Mouse (Mus musculus) embryonic facial prominence, embryonic 15.5 days (tissue): Measurements from ENCODE around the gene Mr1. TPM values are rescaled to one million over a fixed set of nuclear protein-coding genes. Genes with fewer than 3 reads are reported as not detected.

Source experiments
- ATAC-seq: fragments of 200-750 bp; cut with Nextera tagmentation; 2 replicates; pipeline ENCODE4 v1.8.0; 2017; ENCODE audit warnings: low read depth, moderate TSS enrichment; ENCODE audit not compliant: insufficient number of reproducible peaks, low FRiP score, low TSS enrichment
- H3K27ac ChIP-seq: fragments of 300-500 bp; sonication (generic); replicated peaks from 2 replicates; pipeline ENCODE4 v1.5.1; 2015; ENCODE audit warnings: mild to moderate bottlenecking, inconsistent platforms
- H3K27me3 ChIP-seq: fragments of 300-500 bp; sonication (generic); 2 replicates; pipeline ENCODE4 v1.6.1; 2015; ENCODE audit warnings: inconsistent platforms
- H3K36me3 ChIP-seq: fragments of 300-500 bp; sonication (generic); 2 replicates; pipeline ENCODE4 v1.6.1; 2015; ENCODE audit warnings: mild to moderate bottlenecking, inconsistent platforms
- H3K4me1 ChIP-seq: fragments of 300-500 bp; sonication (generic); 2 replicates; pipeline ENCODE4 v1.6.1; 2015; ENCODE audit warnings: inconsistent platforms
- H3K4me2 ChIP-seq: fragments of 300-500 bp; sonication (generic); replicated peaks from 2 replicates; pipeline ENCODE4 v1.6.1; 2015; ENCODE audit warnings: mild to moderate bottlenecking, inconsistent platforms
- H3K4me3 ChIP-seq: fragments of 300-500 bp; sonication (generic); replicated peaks from 2 replicates; pipeline ENCODE4 v1.5.1; 2015; ENCODE audit warnings: mild to moderate bottlenecking, inconsistent platforms
- H3K9ac ChIP-seq: fragments of 300-500 bp; sonication (generic); 2 replicates; pipeline ENCODE4 v1.6.1; 2015; ENCODE audit warnings: inconsistent platforms
- H3K9me3 ChIP-seq: fragments of 300-500 bp; sonication (generic); replicated peaks from 2 replicates; pipeline ENCODE4 v1.6.1; 2016; ENCODE audit warnings: inconsistent platforms
- WGBS: fragments of 180-500 bp; shearing (Covaris S2); methylation state at CpG from one replicate; pipeline ENCODE4 v1.1.7; 2015; 5-methylcytosine and 5-hydroxymethylcytosine counted together
- polyA plus RNA-seq: library from polyadenylated mRNA; unstranded; fragments of >200 nt; fragmentation: Nextera tagmentation; extraction: Ambion mirVana; gene quantifications from 2 replicates; pipeline ENCODE4 v1.2.1, GENCODE M21; 2015

Mr1 gene
- polyA plus RNA-seq, 1 experiment from 2014 or later = 11.3 TPM

DNA sequence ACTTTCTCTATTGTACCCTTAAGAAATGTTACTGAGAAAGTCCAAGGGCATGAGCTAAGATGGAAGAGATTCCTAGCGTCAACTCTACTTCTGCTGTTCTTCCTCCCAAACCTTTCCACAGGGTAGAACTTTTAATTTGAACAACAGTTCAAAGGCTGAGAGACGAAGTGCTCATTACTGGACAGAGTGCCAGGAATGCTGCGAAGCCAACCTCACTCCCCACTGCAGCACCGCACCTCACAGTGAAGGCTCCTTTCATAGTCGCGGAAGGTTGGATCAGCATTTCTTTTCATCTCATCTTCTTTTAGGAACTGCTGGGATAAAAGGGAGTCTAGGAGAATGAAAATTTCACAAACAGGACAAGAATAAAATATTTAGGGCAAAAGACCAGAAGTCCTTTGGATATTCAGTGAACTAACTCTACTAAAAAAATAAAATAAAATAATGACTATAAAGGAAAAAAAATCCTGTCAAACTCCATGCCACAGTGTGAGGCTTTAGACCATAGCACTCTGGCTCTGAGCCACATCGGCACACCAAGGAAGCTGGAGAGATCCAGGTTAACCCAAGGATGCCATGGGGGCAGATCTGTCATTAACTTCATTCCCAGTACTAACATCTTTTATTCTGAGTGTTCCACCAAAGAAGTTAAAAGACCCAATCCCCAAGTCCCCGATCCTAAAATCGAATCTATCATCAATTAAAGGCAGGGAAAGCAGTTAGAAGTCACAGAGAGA is 52.5 kb downstream of the Mr1 start:
- Histone ChIP-seq H3K4me2 (no peak overlapping the region), H3K4me3 (no peak overlapping the region), H3K27me3 (no peaks in the 10 kb centered on the region), H3K27ac (peak overlapping the region; percentile 86), H3K36me3 (no peaks in the 10 kb centered on the region), H3K9ac (no peak overlapping the region), H3K4me1 (peaks cover 66% of the 10 kb centered on the region), H3K9me3 (no peaks in the 10 kb centered on the region)
- no peak for ATAC-seq
- WGBS = 50% methylated on average over 9 of the region's 9 CpGs

DNA sequence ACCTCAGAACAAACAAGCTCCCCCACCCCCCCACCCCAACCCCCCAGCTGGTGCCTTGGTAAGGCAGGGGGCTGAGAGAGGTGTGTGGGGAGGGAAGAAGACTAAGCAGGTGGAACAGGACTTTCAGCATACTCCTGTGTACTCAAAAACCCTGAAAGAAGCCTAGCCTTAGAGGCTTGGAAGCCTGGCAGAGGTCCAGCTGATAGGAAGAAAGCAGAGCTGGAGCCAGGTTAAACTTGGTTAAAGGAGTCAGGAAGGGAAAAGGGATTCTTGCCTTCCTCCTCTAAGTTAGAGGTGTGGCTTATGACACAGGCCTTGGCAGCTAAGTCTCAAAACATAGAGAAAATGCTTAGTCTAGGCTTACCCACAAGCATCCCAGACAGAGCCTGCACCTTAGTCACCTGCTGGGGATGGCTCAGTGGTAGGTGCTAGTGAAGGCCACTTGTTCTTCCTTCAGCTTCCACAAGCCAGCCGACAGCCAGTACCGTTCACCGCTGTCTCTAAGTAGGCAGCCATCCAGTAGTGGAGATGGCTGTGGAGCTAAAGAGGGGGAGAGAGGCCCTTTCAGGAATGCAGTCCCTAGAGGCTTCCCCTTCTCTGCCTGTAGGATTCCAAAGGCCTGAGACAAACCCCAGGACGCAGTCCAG is 53.3 kb downstream of the Mr1 start:
- ATAC-seq = 0 out of 2 replicates have a peak, but pooled peaks have one; percentile 27
- peak overlapping the region; percentile 86 for H3K27ac ChIP-seq
- H3K4me1 ChIP-seq = peaks cover 71% of the 10 kb centered on the region
- H3K9ac ChIP-seq = no peak overlapping the region
- H3K27me3 ChIP-seq = no peaks in the 10 kb centered on the region
- no peak overlapping the region for H3K4me2 ChIP-seq
- H3K36me3 ChIP-seq = no peaks in the 10 kb centered on the region
- H3K4me3 ChIP-seq = no peak overlapping the region
- 12% methylated on average over 4 of the region's 4 CpGs for WGBS
- H3K9me3 ChIP-seq = no peaks in the 10 kb centered on the region

DNA sequence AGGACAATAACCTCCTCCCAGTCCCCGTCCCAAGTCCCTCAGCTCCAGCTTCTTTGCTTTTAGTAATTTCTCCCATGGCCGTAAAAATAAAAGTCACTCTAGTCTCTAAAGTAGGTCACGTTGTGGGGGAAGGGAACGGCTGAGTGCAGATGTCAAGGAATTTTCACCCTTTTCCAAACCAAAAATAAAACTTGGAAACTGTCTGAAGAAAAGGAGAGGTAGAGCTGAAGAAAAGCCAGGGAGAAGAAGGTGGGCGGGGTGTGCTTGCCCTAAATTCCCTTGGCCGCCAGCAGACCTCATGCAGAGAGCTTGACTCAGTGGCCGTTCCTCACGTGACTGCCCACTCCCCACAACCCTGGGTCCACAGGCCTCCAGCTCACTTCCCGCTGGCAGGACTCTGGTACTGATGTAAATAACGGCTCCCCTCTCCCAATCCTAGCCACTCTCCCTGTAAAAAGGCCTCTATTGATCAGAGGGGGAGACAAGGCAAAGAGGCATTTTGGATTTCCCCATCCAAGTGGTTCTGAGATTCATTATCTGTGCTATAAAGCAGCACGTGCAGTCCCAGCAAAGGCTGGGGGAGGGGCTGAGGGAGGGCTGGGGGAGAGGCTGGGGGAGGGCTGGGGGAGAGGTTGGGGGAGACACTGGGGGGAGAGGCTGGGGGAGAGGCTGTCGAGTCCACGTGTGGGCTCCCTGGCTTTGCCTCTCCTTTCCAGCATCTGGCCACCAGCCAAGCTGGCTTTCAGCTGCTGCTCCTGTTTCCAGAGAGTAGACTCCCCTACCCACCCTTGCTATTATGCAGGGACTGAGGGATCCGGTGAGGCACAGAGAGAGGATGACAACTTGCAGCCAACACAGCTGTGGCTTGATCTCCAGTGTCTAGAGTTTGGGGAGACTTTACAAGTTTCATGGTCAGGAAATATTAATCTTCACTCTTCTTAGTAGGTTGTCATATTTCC is 54.5 kb downstream of the Mr1 start:
- Histone ChIP-seq H3K4me1 (peaks cover 72% of the 10 kb centered on the region), H3K27me3 (no peaks in the 10 kb centered on the region), H3K36me3 (no peaks in the 10 kb centered on the region), H3K4me2 (peak overlapping the region; percentile 7), H3K9me3 (no peaks in the 10 kb centered on the region), H3K4me3 (no peak overlapping the region), H3K9ac (no peak overlapping the region), H3K27ac (peak overlapping the region; percentile 86)
- peak; percentile 68 for ATAC-seq
- WGBS = 16% methylated on average over 14 of the region's 14 CpGs

DNA sequence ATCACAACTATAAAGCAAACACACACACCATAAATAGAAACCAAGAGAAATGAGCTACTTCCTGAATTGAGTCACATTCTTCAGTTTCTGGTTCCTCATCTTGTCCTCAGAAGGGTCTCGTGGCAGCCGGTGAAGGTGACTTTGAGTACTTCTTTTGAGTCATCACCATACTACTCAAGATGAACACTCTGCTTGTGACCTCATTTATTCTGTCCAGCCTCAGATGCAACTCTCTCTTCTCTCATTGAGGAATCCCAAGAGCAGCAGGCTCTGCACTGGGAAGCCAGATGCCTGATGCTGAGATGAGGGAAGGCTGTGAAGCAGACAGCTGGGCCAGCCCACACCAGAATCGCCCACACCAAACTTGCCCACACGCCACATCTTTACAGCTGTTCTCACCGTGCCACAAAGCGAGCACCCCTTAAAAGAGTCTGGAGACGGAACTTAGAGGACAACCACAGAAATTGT is 55.2 kb downstream of the Mr1 start:
- H3K4me3 ChIP-seq = no peak overlapping the region
- 53% methylated on average over 7 of the region's 7 CpGs for WGBS
- H3K9me3 ChIP-seq = no peaks in the 10 kb centered on the region
- peak overlapping the region; percentile 86 for H3K27ac ChIP-seq
- H3K4me1 ChIP-seq = peaks cover 73% of the 10 kb centered on the region
- H3K27me3 ChIP-seq = no peaks in the 10 kb centered on the region
- no peaks in the 10 kb centered on the region for H3K36me3 ChIP-seq
- no peak; the same call in 1 of the 2 replicates for ATAC-seq
- H3K4me2 ChIP-seq = peak overlapping the region; percentile 7
- H3K9ac ChIP-seq = no peak overlapping the region

DNA sequence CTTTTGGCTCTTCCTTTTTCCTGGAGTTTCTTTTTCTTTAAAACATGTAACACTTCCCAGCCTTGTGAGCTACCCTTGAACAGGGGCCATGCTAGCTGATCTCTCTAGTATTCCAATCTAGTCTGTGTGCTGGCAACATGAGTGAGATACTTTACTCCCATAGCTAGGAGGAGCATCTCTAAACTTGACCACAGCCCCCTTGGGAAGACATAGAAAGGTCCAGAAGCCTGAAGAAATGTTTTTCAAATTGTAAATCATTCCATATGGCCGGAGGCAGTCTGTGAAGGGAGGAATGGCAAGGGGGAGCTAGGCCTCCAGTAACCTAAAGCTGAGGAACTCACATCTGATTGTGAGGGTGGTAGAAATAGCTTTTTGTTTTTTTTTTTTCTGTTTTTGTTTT is 55.9 kb downstream of the Mr1 start:
- no peak overlapping the region for H3K9ac ChIP-seq
- no peak for ATAC-seq
- peaks cover 74% of the 10 kb centered on the region for H3K4me1 ChIP-seq
- H3K9me3 ChIP-seq = no peaks in the 10 kb centered on the region
- no peak overlapping the region for H3K4me2 ChIP-seq
- peak overlapping the region; percentile 86; the same call in 1 of the 2 replicates for H3K27ac ChIP-seq
- H3K27me3 ChIP-seq = no peaks in the 10 kb centered on the region
- 41% methylated on average over 1 of the region's 1 CpGs for WGBS
- no peak overlapping the region for H3K4me3 ChIP-seq
- no peaks in the 10 kb centered on the region for H3K36me3 ChIP-seq

DNA sequence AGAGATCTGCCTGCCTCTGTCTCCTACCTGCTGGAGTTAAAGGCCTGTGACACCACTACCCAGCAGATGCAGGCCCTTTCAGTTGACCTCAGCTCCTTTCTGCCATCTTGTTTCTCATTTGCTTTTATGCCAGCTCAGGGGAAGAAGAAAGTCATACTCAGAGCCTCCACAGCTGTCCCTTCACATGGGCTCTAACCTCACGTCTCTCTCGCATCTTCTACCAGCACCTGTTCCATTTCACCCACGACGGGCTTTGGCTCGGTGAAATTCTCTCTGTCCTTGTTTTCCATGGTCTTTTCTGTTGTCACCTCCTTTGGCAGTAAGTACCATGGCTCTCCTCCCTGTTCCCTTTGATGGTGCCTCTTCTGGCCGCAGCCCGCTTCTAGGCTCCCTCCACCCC is 56.3 kb downstream of the Mr1 start:
- 78% methylated on average over 7 of the region's 7 CpGs for WGBS
- no peak for ATAC-seq
- Histone ChIP-seq H3K36me3 (no peaks in the 10 kb centered on the region), H3K9ac (no peak overlapping the region), H3K9me3 (no peaks in the 10 kb centered on the region), H3K4me2 (no peak overlapping the region), H3K27ac (peak overlapping the region; percentile 86; the same call in 1 of the 2 replicates), H3K4me1 (peaks cover 74% of the 10 kb centered on the region), H3K27me3 (no peaks in the 10 kb centered on the region), H3K4me3 (no peak overlapping the region)

DNA sequence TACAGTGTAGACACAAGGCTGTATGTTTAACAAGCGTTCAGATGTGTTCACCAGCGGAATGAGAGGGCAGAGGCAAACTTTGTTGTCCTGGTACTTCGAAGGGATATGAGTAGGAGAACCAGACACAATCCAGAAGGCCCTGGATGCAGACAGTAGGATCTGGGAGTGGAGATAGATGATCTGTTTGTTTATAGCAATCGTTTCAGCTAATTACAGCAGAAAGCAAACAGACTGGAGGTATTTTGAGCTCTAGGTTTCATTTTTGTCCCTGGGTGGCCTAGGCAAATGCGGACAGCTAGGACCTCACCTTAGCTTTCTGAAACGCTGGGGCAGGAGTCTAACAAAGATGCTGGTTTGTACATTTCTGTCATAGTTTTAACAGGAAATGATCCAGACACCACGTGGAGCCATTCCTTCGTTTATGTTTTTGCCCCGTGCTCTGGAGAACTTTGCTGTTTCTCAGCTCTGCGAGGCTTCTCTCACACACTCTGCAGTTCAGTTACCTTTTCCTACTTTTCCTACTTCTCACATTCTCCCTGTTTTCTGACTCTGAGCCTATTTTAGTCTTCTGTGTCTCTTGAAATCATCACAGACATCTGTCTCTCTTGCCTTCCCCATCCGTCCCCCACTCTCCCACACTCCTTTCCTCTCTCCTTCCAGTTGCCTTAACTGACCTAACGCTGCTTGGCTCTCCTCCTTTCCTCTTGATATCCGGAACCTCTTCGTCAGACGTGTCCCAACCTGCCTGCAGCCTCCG is 57.6 kb downstream of the Mr1 start:
- Histone ChIP-seq H3K4me1 (peaks cover 79% of the 10 kb centered on the region), H3K4me3 (no peak overlapping the region), H3K27ac (peak overlapping the region; percentile 1; the same call in 1 of the 2 replicates), H3K36me3 (no peaks in the 10 kb centered on the region), H3K9ac (no peak overlapping the region), H3K4me2 (no peak overlapping the region), H3K9me3 (no peaks in the 10 kb centered on the region), H3K27me3 (no peaks in the 10 kb centered on the region)
- ATAC-seq = no peak
- WGBS = 39% methylated on average over 16 of the region's 16 CpGs

DNA sequence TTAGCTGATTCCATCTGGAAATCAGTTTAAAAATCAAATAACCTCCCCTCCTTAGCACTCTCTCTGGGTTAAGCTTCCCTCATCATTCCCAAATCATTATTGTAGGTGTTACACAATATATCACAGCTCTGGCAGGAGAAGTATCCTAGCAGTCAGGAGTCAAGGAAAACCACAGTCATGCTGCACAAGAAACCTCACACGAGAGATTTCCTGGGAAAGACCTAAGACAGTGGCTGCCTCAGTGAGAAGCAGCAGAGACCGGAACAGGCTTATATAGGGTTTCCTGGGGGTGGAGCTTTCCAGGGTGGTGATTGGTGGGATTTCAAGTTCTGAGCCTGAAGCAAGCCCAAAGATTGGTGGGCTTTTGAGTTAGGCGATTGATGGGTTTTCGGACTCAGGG is 58.6 kb downstream of the Mr1 start:
- no peaks in the 10 kb centered on the region for H3K36me3 ChIP-seq
- 81% methylated on average over 4 of the region's 4 CpGs for WGBS
- H3K4me2 ChIP-seq = no peak overlapping the region
- H3K9ac ChIP-seq = no peak overlapping the region
- ATAC-seq = no peak
- H3K4me1 ChIP-seq = peaks cover 76% of the 10 kb centered on the region
- no peak overlapping the region for H3K4me3 ChIP-seq
- no peaks in the 10 kb centered on the region for H3K9me3 ChIP-seq
- no peaks in the 10 kb centered on the region for H3K27me3 ChIP-seq
- H3K27ac ChIP-seq = no peak overlapping the region

DNA sequence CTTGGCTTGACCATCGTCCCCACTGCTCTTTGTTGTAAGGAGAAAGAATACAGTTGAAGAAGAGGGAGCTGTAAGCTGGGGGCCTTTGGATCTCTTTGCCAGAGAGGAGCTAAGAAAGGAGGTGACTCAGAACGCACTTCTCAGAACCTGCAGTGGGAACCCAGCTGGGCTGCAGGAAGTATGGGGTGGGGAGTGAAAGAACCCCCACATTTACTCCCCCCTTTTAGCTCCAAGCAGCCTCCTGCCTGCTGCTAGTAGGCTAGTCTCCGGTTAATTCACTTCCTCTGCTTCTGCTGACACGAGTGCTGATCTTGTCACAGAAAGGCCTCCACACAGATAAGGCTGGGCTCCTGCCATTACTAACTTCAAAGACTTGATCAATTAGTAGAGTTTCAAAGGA is 59.7 kb downstream of the Mr1 start:
- Histone ChIP-seq H3K4me3 (no peak overlapping the region), H3K9me3 (no peaks in the 10 kb centered on the region), H3K4me1 (peaks cover 76% of the 10 kb centered on the region), H3K36me3 (no peaks in the 10 kb centered on the region), H3K9ac (no peak overlapping the region), H3K27ac (peak overlapping the region; percentile 61), H3K27me3 (no peaks in the 10 kb centered on the region), H3K4me2 (no peak overlapping the region)
- no peak for ATAC-seq
- WGBS = 19% methylated on average over 4 of the region's 4 CpGs

DNA sequence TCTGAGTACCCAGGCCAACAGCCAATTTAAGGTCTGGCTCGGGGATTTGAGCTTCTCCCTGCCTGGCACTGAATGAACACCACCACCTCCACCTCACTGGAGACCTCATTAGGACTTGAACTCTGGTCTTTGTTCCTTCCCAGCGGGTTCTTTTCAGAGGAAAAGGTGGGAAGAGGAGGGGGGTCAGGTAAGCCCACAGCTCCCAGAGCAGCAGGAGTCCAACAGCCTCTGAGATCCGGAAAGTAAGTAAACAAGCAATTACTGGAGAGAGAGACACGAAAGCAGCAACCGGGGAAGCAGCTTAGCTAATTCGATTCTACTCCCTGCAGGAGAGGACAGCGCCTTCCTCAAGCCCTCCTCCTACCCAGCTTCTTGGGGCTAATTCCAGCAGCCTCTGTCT is 60.2 kb downstream of the Mr1 start:
- Histone ChIP-seq H3K4me2 (no peak overlapping the region), H3K9me3 (no peaks in the 10 kb centered on the region), H3K4me3 (no peak overlapping the region), H3K27me3 (no peaks in the 10 kb centered on the region), H3K4me1 (peaks cover 71% of the 10 kb centered on the region), H3K27ac (peak overlapping the region; percentile 61), H3K36me3 (no peaks in the 10 kb centered on the region), H3K9ac (no peak overlapping the region)
- 18% methylated on average over 7 of the region's 7 CpGs for WGBS
- ATAC-seq = no peak
